Mouse (Mus musculus) midbrain, embryonic 16.5 days (tissue): ENCODE results near the gene Ppm1n. TPM values are rescaled to one million over a fixed set of nuclear protein-coding genes. Genes with fewer than 3 reads are reported as not detected.
A peak's percentile ranks its signal among the peaks of the same experiment; 100 is the strongest.

ENCODE experiments used
- ATAC-seq: fragments of 200-750 bp; cut with Nextera tagmentation; 2 replicates; pipeline ENCODE4 v1.8.0; 2017; ENCODE audit warnings: moderate TSS enrichment
- H3K27ac ChIP-seq: fragments of 300-500 bp; sonication (generic); 2 replicates; pipeline ENCODE4 v1.5.1; 2014; ENCODE audit warnings: mild to moderate bottlenecking, low read length, mixed read lengths
- H3K27me3 ChIP-seq: fragments of 300-500 bp; sonication (generic); 2 replicates; pipeline ENCODE4 v1.6.1; 2014; ENCODE audit warnings: low read depth, low read length, mixed read lengths; ENCODE audit not compliant: control insufficient read depth, insufficient read depth
- H3K36me3 ChIP-seq: fragments of 300-500 bp; sonication (generic); 2 replicates; pipeline ENCODE4 v1.6.1; 2014; ENCODE audit warnings: mild to moderate bottlenecking, low read length, moderate library complexity, mixed read lengths; ENCODE audit not compliant: control insufficient read depth, insufficient read depth
- H3K4me1 ChIP-seq: fragments of 300-500 bp; sonication (generic); 2 replicates; pipeline ENCODE4 v1.6.1; 2014; ENCODE audit warnings: mild to moderate bottlenecking, low read length, mixed read lengths; ENCODE audit not compliant: control insufficient read depth, insufficient read depth
- H3K4me2 ChIP-seq: fragments of 300-500 bp; sonication (generic); 2 replicates; pipeline ENCODE4 v1.6.1; 2014; ENCODE audit warnings: mild to moderate bottlenecking, low read length, mixed read lengths
- H3K4me3 ChIP-seq: fragments of 300-500 bp; sonication (generic); 2 replicates; pipeline ENCODE4 v1.5.1; 2014; ENCODE audit warnings: low read depth, mild to moderate bottlenecking, low read length, moderate library complexity, mixed read lengths
- H3K9ac ChIP-seq: fragments of 300-500 bp; sonication (generic); 2 replicates; pipeline ENCODE4 v1.6.1; 2014; ENCODE audit warnings: low read depth, low read length, mixed read lengths
- H3K9me3 ChIP-seq: fragments of 300-500 bp; sonication (generic); replicated peaks from 2 replicates; pipeline ENCODE4 v1.6.1; 2014; ENCODE audit warnings: mild to moderate bottlenecking, low read length, mixed read lengths; ENCODE audit not compliant: control insufficient read depth, poor library complexity, severe bottlenecking
- WGBS: fragments of 180-500 bp; shearing (Covaris S2); extraction: QIAGEN DNeasy Blood & Tissue Kit; methylation state at CpG from one replicate; pipeline ENCODE4 v1.1.7; 2014; 5-methylcytosine and 5-hydroxymethylcytosine counted together
- polyA plus RNA-seq: library from polyadenylated mRNA; unstranded; fragments of >200 nt; fragmentation: Nextera tagmentation; extraction: Ambion mirVana; gene quantifications from 2 replicates; pipeline ENCODE4 v1.2.1, GENCODE M21; 2015

Gene Ppm1n
- polyA plus RNA-seq, 1 experiment from 2014 or later = 1.6 TPM

DNA sequence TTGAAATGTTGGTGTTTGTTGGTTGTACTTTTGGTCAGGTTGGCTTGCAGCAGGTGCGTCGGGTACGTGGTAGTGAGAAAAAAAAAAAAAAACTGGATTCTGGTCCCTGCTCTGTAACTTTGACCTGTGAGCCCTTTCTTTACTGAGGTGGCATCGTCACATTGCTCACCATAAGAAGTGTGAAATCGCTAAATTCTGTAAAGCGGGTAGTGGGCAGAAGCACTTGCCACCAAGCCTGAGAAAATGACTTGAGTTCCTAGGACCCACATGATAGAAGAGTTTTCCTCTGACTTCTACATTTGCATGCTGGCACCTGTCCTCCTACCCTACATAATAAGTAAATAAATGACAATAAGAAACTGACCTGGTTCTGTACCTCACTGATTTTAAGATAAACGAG is 40.8 kb upstream of the Ppm1n start:
- Histone ChIP-seq H3K9ac (peak overlapping the region; percentile 50; the same call in 1 of the 2 replicates), H3K9me3 (no peaks in the 10 kb centered on the region), H3K36me3 (no peaks in the 10 kb centered on the region), H3K27me3 (peaks cover 2% of the 10 kb centered on the region; the same call in 1 of the 2 replicates), H3K27ac (peak overlapping the region; percentile 53; the same call in 1 of the 2 replicates), H3K4me3 (peak overlapping the region; percentile 60; the same call in 1 of the 2 replicates), H3K4me1 (peaks cover 12% of the 10 kb centered on the region), H3K4me2 (peak overlapping the region; percentile 80)
- no peak for ATAC-seq
- WGBS = 41% methylated on average over 7 of the region's 7 CpGs

DNA sequence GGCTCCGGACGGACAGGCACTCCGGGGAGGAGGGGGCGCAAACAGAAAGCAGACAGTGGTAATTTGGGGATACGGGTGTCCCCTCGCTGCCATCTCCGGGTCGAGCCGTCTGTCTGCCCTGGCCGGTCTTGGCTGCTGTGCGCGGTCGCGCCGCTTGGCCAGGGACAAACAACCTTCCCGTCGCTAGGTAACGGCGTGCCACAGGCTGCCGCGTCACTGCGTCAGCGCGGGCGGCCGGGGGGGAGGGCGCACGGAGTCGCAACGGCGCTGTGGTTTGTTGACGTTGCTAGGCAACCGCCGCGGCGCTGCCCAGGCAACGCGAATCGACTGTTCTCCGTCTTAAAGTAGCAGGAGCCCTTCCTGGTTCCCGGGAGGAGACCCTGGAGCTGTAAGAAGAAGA is 40.0 kb upstream of the Ppm1n start:
- Histone ChIP-seq H3K27me3 (peaks cover 2% of the 10 kb centered on the region; the same call in 1 of the 2 replicates), H3K4me3 (peak overlapping the region; percentile 60), H3K4me2 (peak overlapping the region; percentile 80), H3K9me3 (no peaks in the 10 kb centered on the region), H3K27ac (peak overlapping the region; percentile 63), H3K36me3 (no peaks in the 10 kb centered on the region), H3K4me1 (peaks cover 12% of the 10 kb centered on the region), H3K9ac (peak overlapping the region; percentile 74)
- under 1% methylated on average over 38 of the region's 41 CpGs for WGBS
- peak; percentile 94 for ATAC-seq

DNA sequence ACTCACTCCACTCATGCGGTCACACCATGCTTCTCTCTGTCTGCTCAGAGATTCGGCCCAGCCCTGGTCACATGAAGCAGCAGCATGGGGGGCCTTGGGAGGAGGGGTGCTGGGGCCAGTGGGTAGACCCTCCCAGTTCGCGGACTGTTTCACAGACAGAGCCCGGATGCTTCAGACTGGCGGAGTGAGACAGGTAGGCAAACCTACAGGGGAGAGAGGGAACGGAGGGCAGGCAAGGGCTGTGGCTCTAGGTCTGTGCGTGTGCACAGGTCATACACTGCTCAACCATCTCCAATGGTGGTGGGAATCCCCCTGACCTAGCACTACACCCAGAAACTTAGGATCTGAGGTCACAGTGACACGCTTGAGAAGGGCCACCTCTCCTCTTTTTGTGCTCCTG is 39.6 kb upstream of the Ppm1n start:
- peak; percentile 78 for ATAC-seq
- Histone ChIP-seq H3K4me3 (peak overlapping the region; percentile 60), H3K9ac (peak overlapping the region; percentile 74), H3K27me3 (peaks cover 2% of the 10 kb centered on the region; the same call in 1 of the 2 replicates), H3K9me3 (no peaks in the 10 kb centered on the region), H3K27ac (peak overlapping the region; percentile 63), H3K36me3 (no peaks in the 10 kb centered on the region), H3K4me1 (peaks cover 12% of the 10 kb centered on the region), H3K4me2 (peak overlapping the region; percentile 80)
- 11% methylated on average over 9 of the region's 9 CpGs for WGBS

DNA sequence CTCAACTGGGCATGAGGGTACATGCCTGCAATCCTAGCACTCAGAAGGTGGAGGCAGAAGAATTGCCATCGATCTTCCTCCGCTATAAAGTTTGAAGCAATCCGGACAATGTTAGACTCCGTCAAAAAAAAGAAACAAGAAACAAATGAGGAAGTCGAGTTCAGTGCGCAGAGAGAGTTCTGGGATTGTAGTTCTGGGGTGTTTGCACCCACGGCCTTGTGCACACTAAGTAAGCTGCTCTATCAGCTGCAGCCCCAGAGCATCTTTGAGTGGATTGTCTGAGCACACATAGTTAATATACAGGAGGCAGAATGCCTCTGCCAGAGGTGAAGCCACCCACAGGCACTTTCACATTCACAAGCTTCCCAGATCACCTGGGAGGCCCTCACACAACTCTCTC is 38.8 kb upstream of the Ppm1n start:
- no peaks in the 10 kb centered on the region for H3K9me3 ChIP-seq
- peaks cover 12% of the 10 kb centered on the region for H3K4me1 ChIP-seq
- no peak overlapping the region for H3K9ac ChIP-seq
- H3K36me3 ChIP-seq = no peaks in the 10 kb centered on the region
- peaks cover 4% of the 10 kb centered on the region; the same call in 1 of the 2 replicates for H3K27me3 ChIP-seq
- no peak overlapping the region for H3K4me2 ChIP-seq
- no peak overlapping the region for H3K4me3 ChIP-seq
- no peak for ATAC-seq
- no peak overlapping the region for H3K27ac ChIP-seq
- 78% methylated on average over 7 of the region's 7 CpGs for WGBS

DNA sequence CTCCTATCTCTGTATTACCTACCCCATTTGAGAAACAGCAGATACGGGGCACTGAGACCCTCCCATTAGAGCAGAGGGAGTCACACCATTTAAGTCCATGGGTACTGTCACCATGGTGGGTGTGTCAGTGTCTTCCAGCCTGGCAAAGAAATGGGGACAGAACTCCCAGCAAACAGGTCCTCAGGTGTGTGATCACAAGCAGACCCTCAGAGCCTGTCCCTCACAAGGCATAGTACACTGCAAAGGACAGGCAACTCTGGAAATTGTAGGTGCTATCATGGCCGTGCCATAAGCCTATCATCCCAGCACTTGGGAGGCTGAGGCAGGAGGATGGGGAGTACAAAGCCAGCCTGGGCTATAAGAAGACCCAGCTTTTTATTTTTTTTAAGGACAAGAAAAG is 38.3 kb upstream of the Ppm1n start:
- no peaks in the 10 kb centered on the region for H3K36me3 ChIP-seq
- 70% methylated on average over 2 of the region's 2 CpGs for WGBS
- no peak overlapping the region for H3K9ac ChIP-seq
- peaks cover 4% of the 10 kb centered on the region; the same call in 1 of the 2 replicates for H3K27me3 ChIP-seq
- H3K27ac ChIP-seq = no peak overlapping the region
- no peak overlapping the region for H3K4me2 ChIP-seq
- H3K9me3 ChIP-seq = no peaks in the 10 kb centered on the region
- no peak overlapping the region for H3K4me3 ChIP-seq
- H3K4me1 ChIP-seq = peaks cover 12% of the 10 kb centered on the region
- no peak for ATAC-seq

DNA sequence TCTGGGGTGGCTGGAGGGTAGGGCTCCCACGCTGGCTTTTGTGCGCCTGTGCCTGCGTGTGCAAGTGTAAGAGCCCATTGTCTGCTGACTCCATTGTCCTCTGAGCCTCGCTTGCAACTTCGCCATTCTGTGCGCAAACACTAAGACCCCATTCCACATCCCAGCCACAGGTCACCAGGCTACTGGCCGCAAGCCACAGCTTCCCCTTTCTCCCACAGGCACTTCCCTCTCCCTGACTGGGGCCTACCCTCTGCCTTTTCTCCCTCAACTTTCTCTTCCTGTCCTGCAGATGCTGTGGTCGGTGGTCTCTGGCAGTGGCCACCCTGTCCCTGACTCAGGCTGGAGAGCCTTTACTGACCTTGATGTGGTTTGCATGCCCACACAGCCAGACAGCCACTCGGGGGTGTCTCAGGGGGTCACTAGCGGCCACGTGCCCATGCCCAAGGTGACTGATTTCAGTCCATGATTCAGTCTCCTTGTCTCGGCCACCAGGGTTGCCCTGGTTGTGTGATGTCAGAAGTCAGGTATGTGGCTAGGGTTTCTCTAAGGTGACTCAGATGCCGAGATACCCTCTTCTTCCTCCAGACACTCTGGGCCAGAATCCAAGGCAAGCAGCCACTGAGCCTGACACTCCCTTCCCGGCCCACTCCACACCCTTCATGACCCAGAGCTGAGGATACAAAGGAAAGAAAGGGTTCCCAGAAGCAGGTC is 36.7 kb upstream of the Ppm1n start:
- ATAC-seq = no peak
- Histone ChIP-seq H3K4me3 (no peak overlapping the region), H3K9ac (no peak overlapping the region), H3K4me2 (no peak overlapping the region), H3K36me3 (no peaks in the 10 kb centered on the region), H3K4me1 (peaks cover 12% of the 10 kb centered on the region), H3K27ac (no peak overlapping the region), H3K9me3 (no peaks in the 10 kb centered on the region), H3K27me3 (peaks cover 10% of the 10 kb centered on the region)
- WGBS = 42% methylated on average over 14 of the region's 14 CpGs

DNA sequence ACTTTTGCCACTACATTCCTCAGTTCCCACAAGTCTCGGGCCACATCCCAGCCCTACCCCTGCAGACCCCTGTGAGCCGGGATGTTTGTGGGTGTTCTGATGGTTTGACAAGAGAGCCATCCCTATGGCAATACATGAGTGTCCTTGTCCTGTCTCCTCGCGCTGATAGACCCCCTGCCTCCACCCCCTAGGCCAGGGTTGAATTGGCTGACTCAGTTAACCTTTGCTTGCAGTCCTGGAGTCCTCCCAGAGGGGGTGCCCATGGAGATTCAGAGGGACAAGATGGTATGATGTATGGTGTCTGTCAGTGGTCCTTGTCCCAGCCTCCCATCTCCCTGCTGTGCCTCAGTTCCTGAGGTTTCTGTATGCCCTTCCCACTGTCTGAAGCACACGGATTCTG is 34.2 kb upstream of the Ppm1n start:
- Histone ChIP-seq H3K9ac (no peak overlapping the region), H3K4me1 (peaks cover 11% of the 10 kb centered on the region), H3K4me3 (no peak overlapping the region), H3K4me2 (no peak overlapping the region), H3K27ac (no peak overlapping the region), H3K9me3 (no peaks in the 10 kb centered on the region), H3K27me3 (peaks cover 11% of the 10 kb centered on the region), H3K36me3 (no peaks in the 10 kb centered on the region)
- no peak for ATAC-seq
- WGBS = 52% methylated on average over 5 of the region's 5 CpGs

DNA sequence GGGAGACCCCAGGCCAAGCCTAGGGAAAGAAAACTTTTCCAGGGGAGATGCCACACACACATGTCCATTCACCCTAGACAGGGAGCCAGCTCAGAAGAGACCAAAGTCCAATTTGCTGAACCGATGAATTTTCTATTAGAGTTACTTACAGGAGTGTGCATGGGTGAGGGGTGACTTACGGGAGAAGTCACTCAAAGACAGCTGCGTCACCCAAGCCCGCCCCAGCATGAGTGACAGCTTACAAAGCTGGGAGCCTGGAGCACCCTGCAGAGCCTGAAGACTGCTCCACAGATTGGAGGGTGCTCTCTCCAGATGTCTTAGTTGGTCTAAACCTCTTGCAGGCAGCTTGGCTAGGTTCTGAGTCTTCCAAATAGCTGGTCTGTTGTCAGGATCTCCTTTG is 32.1 kb upstream of the Ppm1n start:
- H3K4me3 ChIP-seq = no peak overlapping the region
- ATAC-seq = no peak
- no peak overlapping the region for H3K9ac ChIP-seq
- H3K4me2 ChIP-seq = no peak overlapping the region
- no peak overlapping the region for H3K27ac ChIP-seq
- no peaks in the 10 kb centered on the region for H3K36me3 ChIP-seq
- H3K27me3 ChIP-seq = peaks cover 10% of the 10 kb centered on the region
- H3K9me3 ChIP-seq = no peaks in the 10 kb centered on the region
- 36% methylated on average over 4 of the region's 4 CpGs for WGBS
- H3K4me1 ChIP-seq = peaks cover 20% of the 10 kb centered on the region

DNA sequence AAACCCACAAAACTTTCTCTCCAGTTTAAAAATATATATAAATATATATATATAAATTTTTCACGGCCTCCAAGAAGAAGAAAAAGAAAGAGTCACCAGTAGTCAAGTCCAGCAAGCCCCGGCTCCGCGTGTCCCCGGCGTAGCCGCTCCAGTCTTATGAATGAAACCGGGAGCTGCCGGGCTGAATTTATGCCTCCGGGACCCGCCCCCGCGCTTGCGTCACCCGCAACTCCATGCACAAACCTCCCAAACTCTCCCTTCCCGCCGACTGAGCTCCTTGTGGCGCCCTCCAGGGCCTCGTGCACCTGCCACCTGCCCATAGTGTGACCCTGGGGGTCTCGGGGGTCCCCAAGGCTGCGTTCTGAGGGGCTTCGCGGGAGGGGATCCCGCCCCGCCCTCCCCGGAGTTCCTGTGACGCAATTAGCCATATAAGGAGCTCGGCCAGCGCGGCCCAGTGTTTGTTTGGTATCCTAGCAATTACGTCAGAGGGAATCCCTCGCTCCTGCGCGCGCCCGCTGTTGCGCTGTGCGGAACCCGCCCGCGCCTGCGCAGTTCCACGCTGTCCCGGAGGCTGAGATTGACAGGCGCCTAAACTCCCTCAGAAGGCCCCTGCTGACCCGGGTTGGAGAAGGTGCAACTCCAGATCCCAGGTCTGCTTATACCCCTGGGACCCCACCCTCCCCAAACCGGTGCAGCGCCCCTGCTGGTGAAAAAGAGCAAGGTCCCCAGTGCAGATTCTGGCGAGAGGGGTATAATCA is 30.2 kb upstream of the Ppm1n start, which contains the start of gene Fosb:
Gene Fosb, minus strand, starts transcription at position 168 of the 758 bp plus-strand sequence.
- H3K4me3 ChIP-seq = peak within 1 kb of the TSS; percentile 62
- H3K36me3 ChIP-seq = no peaks in the 10 kb centered on the region
- H3K27ac ChIP-seq = no peak within 1 kb of the TSS
- peaks cover 29% of the 10 kb centered on the region for H3K27me3 ChIP-seq
- peak within 1 kb of the TSS; percentile 70 for H3K9ac ChIP-seq
- H3K4me1 ChIP-seq = peaks cover 21% of the 10 kb centered on the region
- peak within 1 kb of the TSS; percentile 98 for H3K4me2 ChIP-seq
- under 1% methylated on average over 49 of the region's 49 CpGs for WGBS
- peak; percentile 85 for ATAC-seq
- no peaks in the 10 kb centered on the region for H3K9me3 ChIP-seq
